Mouse (Mus musculus) midbrain, embryonic 14.5 days (tissue): Measurements from ENCODE around the gene Tiparp. TPM values are rescaled to one million over a fixed set of nuclear protein-coding genes. Genes with fewer than 3 reads are reported as not detected.

Experiments
- ATAC-seq: fragments of 200-750 bp; cut with Nextera tagmentation; 2 replicates; pipeline ENCODE4 v1.8.0; 2017; ENCODE audit warnings: moderate number of reproducible peaks, moderate library complexity; ENCODE audit not compliant: low FRiP score, low TSS enrichment
- DNase-seq: peaks from one replicate; pipeline ENCODE4 v3.0.0-alpha.2; 2015
- H3K27ac ChIP-seq: fragments of 300-500 bp; sonication (generic); replicated peaks from 2 replicates; pipeline ENCODE4 v1.5.1; 2014; ENCODE audit warnings: mild to moderate bottlenecking, low read depth, low read length, moderate library complexity
- H3K27me3 ChIP-seq: fragments of 300-500 bp; sonication (generic); 2 replicates; pipeline ENCODE4 v1.6.1; 2014; ENCODE audit warnings: low read length, control low read depth, mixed read lengths; ENCODE audit not compliant: control insufficient read depth, insufficient read depth
- H3K36me3 ChIP-seq: fragments of 300-500 bp; sonication (generic); 2 replicates; pipeline ENCODE4 v1.6.1; 2014; ENCODE audit warnings: low read length, control low read depth; ENCODE audit not compliant: control insufficient read depth, insufficient read depth
- H3K4me1 ChIP-seq: fragments of 300-500 bp; sonication (generic); 2 replicates; pipeline ENCODE4 v1.6.1; 2014; ENCODE audit warnings: mild to moderate bottlenecking, antibody characterized with exemption, low read length, control low read depth; ENCODE audit not compliant: control insufficient read depth, insufficient read depth
- H3K4me2 ChIP-seq: fragments of 300-500 bp; sonication (generic); 2 replicates; pipeline ENCODE4 v1.6.1; 2014; ENCODE audit warnings: mild to moderate bottlenecking, low read length, moderate library complexity
- H3K4me3 ChIP-seq: fragments of 300-500 bp; sonication (generic); replicated peaks from 2 replicates; pipeline ENCODE4 v1.5.1; 2014; ENCODE audit warnings: low read depth, low read length
- H3K9ac ChIP-seq: fragments of 300-500 bp; sonication (generic); replicated peaks from 2 replicates; pipeline ENCODE4 v1.6.1; 2014; ENCODE audit warnings: mild to moderate bottlenecking, low read length, moderate library complexity
- H3K9me3 ChIP-seq: fragments of 300-500 bp; sonication (generic); 2 replicates; pipeline ENCODE4 v1.6.1; 2016; ENCODE audit warnings: low read length, control low read depth, mixed read lengths; ENCODE audit not compliant: control insufficient read depth
- WGBS: fragments of 180-500 bp; shearing (Covaris S2); extraction: QIAGEN DNeasy Blood & Tissue Kit; methylation state at CpG from one replicate; pipeline ENCODE4 v1.1.7; 2014; 5-methylcytosine and 5-hydroxymethylcytosine counted together
- polyA plus RNA-seq: library from polyadenylated mRNA; unstranded; fragments of >200 nt; fragmentation: Nextera tagmentation; extraction: Ambion mirVana; gene quantifications from 2 replicates; pipeline ENCODE4 v1.2.1, GENCODE M21; 2014

Gene Tiparp
- polyA plus RNA-seq, 1 experiment from 2014 or later: 31.8 TPM

GRCm38 (mm10) chr3:65563926-65564624 lies 35.9 kb downstream of the Tiparp start:
- Histone ChIP-seq H3K27ac (no peak overlapping the region), H3K9me3 (no peaks in the 10 kb centered on the region), H3K36me3 (no peaks in the 10 kb centered on the region), H3K4me1 (peaks cover 6% of the 10 kb centered on the region; the same call in 1 of the 2 replicates), H3K9ac (no peak overlapping the region), H3K4me2 (no peak overlapping the region), H3K4me3 (no peak overlapping the region), H3K27me3 (no peaks in the 10 kb centered on the region)
- ATAC-seq (no peak), DNase-seq (peak; percentile 7)
- WGBS: 47% methylated on average over 6 of the region's 6 CpGs

- Histone ChIP-seq H3K36me3 (no peaks in the 10 kb centered on the region), H3K9me3 (no peaks in the 10 kb centered on the region), H3K4me2 (no peak overlapping the region), H3K27me3 (no peaks in the 10 kb centered on the region), H3K4me3 (no peak overlapping the region), H3K9ac (no peak overlapping the region), H3K27ac (no peak overlapping the region), H3K4me1 (no peaks in the 10 kb centered on the region)
- DNase-seq (no peak), ATAC-seq (no peak)
- 65% methylated on average over 9 of the region's 9 CpGs for WGBS
Observed at GRCm38 (mm10) chr3:65565632-65566300, 37.6 kb downstream of the Tiparp start.

GRCm38 (mm10) chr3:65569941-65570340 lies 41.7 kb downstream of the Tiparp start:
- Histone ChIP-seq H3K4me1 (no peaks in the 10 kb centered on the region), H3K27me3 (no peaks in the 10 kb centered on the region), H3K36me3 (no peaks in the 10 kb centered on the region), H3K4me2 (no peak overlapping the region), H3K4me3 (no peak overlapping the region), H3K27ac (no peak overlapping the region), H3K9me3 (no peaks in the 10 kb centered on the region), H3K9ac (no peak overlapping the region)
- ATAC-seq (no peak), DNase-seq (no peak)

GRCm38 (mm10) chr3:65573516-65573915 lies 45.3 kb downstream of the Tiparp start:
- no peak overlapping the region for H3K27ac ChIP-seq
- H3K4me2 ChIP-seq: no peak overlapping the region
- DNase-seq: no peak
- no peaks in the 10 kb centered on the region for H3K4me1 ChIP-seq
- no peaks in the 10 kb centered on the region for H3K36me3 ChIP-seq
- H3K4me3 ChIP-seq: no peak overlapping the region
- H3K27me3 ChIP-seq: no peaks in the 10 kb centered on the region
- H3K9me3 ChIP-seq: no peaks in the 10 kb centered on the region
- no peak overlapping the region for H3K9ac ChIP-seq
- no peak for ATAC-seq
- WGBS: 40% methylated on average over 3 of the region's 3 CpGs

DNA sequence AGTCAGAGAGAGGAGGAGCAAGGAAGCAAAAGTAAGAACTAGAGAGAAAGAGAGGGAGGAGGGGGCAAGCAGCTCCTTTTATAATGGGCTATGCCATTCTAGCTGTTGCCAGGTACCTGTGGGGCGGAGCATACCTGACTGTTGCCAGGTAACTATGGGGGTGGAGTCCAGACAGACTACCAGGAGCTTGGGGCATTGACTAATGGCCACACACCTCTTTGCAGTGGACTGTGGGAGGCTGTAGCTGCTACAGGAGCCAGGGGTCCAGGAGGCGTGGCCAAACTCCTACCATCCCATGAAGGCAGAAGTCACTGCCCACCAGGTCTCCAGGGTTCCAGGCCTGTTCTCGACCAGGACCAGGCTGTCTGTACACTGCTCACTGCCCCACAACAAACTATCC lies 49.4 kb downstream of the Tiparp start:
- Histone ChIP-seq H3K27me3 (no peaks in the 10 kb centered on the region), H3K27ac (no peak overlapping the region), H3K4me3 (no peak overlapping the region), H3K36me3 (no peaks in the 10 kb centered on the region), H3K9me3 (no peaks in the 10 kb centered on the region), H3K9ac (no peak overlapping the region), H3K4me1 (no peaks in the 10 kb centered on the region), H3K4me2 (no peak overlapping the region)
- DNase-seq (no peak), ATAC-seq (no peak; the same call in 1 of the 2 replicates)
- WGBS: 84% methylated on average over 3 of the region's 3 CpGs

GRCm38 (mm10) chr3:65579260-65579921 lies 51.2 kb downstream of the Tiparp start:
- no peaks in the 10 kb centered on the region for H3K9me3 ChIP-seq
- no peak overlapping the region for H3K27ac ChIP-seq
- H3K4me3 ChIP-seq: no peak overlapping the region
- no peaks in the 10 kb centered on the region for H3K4me1 ChIP-seq
- WGBS: 78% methylated on average over 12 of the region's 12 CpGs
- H3K9ac ChIP-seq: no peak overlapping the region
- H3K36me3 ChIP-seq: no peaks in the 10 kb centered on the region
- no peak for ATAC-seq
- no peak overlapping the region for H3K4me2 ChIP-seq
- no peaks in the 10 kb centered on the region for H3K27me3 ChIP-seq
- DNase-seq: no peak

- H3K27me3 ChIP-seq: no peaks in the 10 kb centered on the region
- no peak overlapping the region for H3K27ac ChIP-seq
- H3K36me3 ChIP-seq: no peaks in the 10 kb centered on the region
- no peaks in the 10 kb centered on the region for H3K9me3 ChIP-seq
- ATAC-seq (no peak), DNase-seq (no peak)
- no peak overlapping the region for H3K4me2 ChIP-seq
- H3K4me1 ChIP-seq: peaks cover 8% of the 10 kb centered on the region; the same call in 1 of the 2 replicates
- H3K9ac ChIP-seq: no peak overlapping the region
- H3K4me3 ChIP-seq: no peak overlapping the region
- 89% methylated on average over 4 of the region's 4 CpGs for WGBS
Observed at GRCm38 (mm10) chr3:65581596-65581995, 53.4 kb downstream of the Tiparp start.

GRCm38 (mm10) chr3:65584329-65584728 lies 56.1 kb downstream of the Tiparp start:
- Histone ChIP-seq H3K27me3 (no peaks in the 10 kb centered on the region; the same call in 1 of the 2 replicates), H3K9ac (no peak overlapping the region), H3K4me2 (no peak overlapping the region), H3K4me1 (peaks cover 8% of the 10 kb centered on the region; the same call in 1 of the 2 replicates), H3K9me3 (no peaks in the 10 kb centered on the region), H3K36me3 (no peaks in the 10 kb centered on the region), H3K27ac (no peak overlapping the region), H3K4me3 (no peak overlapping the region)
- DNase-seq (no peak), ATAC-seq (no peak)
- 79% methylated on average over 1 of the region's 1 CpGs for WGBS
